Mouse (Mus musculus) Patski (cell line): ENCODE measurements at regions not wholly inside any gene's neighbourhood (a gene's known extent, or its start where the extent isn't known, plus 50 kb on each side); places are given as distances from the start of the nearest gene placed in this dataset.

ENCODE experiments used
- ATAC-seq: fragments of 100-300 bp; one replicate; pipeline ENCODE4 v1.8.0; 2021
- CTCF ChIA-PET: fragments of 350-600 bp; sonication (Branson Sonifier 250); formaldehyde crosslinking; loops from one replicate; lab custom pipeline; 2022; ENCODE audit warnings: inconsistent platforms; lab: Charles Lee
- POLR2A ChIA-PET: fragments of 350-600 bp; sonication (Branson Sonifier 250); formaldehyde crosslinking; loops from one replicate; lab custom pipeline; 2022; ENCODE audit warnings: antibody characterized with exemption, inconsistent platforms; lab: Charles Lee
- DNase-seq: peaks from one replicate; pipeline ENCODE4 v3.0.0-alpha.2; 2011; ENCODE audit warnings: low read depth, low spot score
- H3K27me3 ChIP-seq: fragments of 371-371 bp; one replicate; pipeline ENCODE4 v1.5.1; 2021
- CTCF ChIP-seq: fragments of 100-300 bp; IDR thresholded peaks from one replicate; pipeline ENCODE4 v1.5.1; 2021
- in situ Hi-C: fragments of 300-500 bp; cut with MboI; formaldehyde crosslinking; loops from 3 replicates; pipeline ENCODE4 v1.11.1; 2018; ENCODE audit warnings: low pct_unique_long_range_greater_than_20kb, mixed read lengths

GRCm38 (mm10) chr14:56313969-56314368, 50.9 kb upstream of the Atp12a start:
- DNase-seq, result no peak
- ATAC-seq, result no peak
- TF ChIP-seq CTCF, result no peak
- in situ Hi-C loops, result no loop called here
- ChIA-PET CTCF (interaction anchor here (0.9 to 1.4 kb wide), 3 partner anchors 9 to 11 kb away, joined by 3 to 4 read pairs (median 3); no protein-coding TSS in a partner anchor), POLR2A (interaction anchor here (0.7 kb wide), 1 partner anchor 79 kb away, joined by 6 read pairs; the partner anchor contains the start of gene Gzmc)
- peaks cover 3% of the 10 kb centered on the region for H3K27me3 ChIP-seq

- peak; percentile 70 for TF ChIP-seq CTCF
- in situ Hi-C loops, result no loop called here
- CTCF ChIA-PET, result interaction anchor here (0.9 to 1.4 kb wide), 3 partner anchors 9 to 12 kb away, joined by 3 to 4 read pairs (median 3); no protein-coding TSS in a partner anchor
- ATAC-seq, result no peak
- no peak for DNase-seq
- POLR2A ChIA-PET, result interaction anchor here (0.7 kb wide), 1 partner anchor 80 kb away, joined by 6 read pairs; the partner anchor contains the start of gene Gzmc
- H3K27me3 ChIP-seq, result peaks cover 3% of the 10 kb centered on the region
Measured at GRCm38 (mm10) chr14:56314459-56314858, 50.4 kb upstream of the Atp12a start.
